Mouse (Mus musculus) duodenum, adult 2 months (tissue): ENCODE measurements around the gene Dnaaf2. TPM values are rescaled to one million over a fixed set of nuclear protein-coding genes. Genes with fewer than 3 reads are reported as not detected.

ENCODE experiments used
- polyA plus RNA-seq: library from polyadenylated mRNA; depleted of rRNA; stranded (reverse); fragments of >200 nt; gene quantifications from 2 replicates; pipeline ENCODE4 v1.2.3, GENCODE M21; 2012; ENCODE audit warnings: low replicate concordance; rRNA removed

Gene Dnaaf2
- polyA plus RNA-seq = 0.50 and 0.89 TPM in 2 replicates

GRCm38 (mm10) chr12:69198164-69198535, at the start of gene Dnaaf2:
TSS of gene Dnaaf2 (minus strand) at chr12:69198429.

DNA sequence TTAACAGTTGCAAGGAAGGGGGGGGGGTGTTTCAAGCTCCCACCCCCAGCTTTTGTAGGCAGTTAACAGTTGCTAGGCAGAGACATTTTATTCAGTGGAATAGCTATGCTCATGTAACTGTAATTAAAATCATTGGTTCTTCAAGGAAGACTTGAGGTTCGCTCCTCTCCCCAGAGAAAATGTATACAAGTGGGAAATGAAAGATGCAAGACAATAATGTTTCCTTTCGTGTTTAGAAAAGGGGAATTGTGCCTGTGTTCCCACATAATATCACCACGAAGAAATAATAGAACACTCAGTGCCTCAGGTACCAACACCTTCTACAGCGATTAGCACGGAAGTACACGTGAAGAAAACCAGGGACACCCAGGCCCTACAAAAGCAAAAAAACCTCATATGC, 42.6 kb upstream of the Dnaaf2 start, which contains the start of gene Klhdc1:
Gene Klhdc1, plus strand, starts transcription at position 301 of the 400 bp plus-strand sequence.

DNA sequence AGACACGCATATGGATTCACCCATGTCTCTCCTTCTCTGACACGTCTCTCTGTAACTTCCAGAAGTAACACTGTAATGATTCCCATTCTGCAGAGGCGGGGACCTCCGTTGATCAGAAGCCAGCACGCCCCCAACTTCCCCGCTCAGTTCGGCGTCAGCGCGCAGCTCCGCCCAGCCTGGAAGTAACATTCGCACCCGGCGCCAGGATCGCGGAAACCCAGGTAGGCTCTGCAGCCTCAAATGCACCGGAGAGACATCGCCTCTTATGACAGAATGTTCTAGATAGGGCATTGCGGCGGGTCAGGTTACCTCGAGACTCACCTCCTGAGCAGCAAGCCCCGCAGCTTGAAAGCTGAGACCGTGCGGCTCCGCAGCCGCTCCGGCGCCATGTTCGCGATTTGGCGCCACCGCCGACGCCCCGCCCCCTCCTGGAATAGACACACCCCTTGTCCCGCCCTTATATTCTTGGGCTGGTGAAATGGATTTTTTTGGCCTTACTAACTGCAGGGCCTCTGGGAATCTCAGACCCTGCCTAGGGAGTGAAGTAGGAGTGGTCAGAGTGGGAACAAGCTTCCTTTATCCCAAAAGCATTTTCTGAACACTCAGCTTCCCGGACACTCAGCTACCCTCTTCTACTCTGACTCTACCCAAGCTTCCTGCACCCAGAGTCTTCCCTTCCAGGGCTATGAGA, 29.7 kb upstream of the Dnaaf2 start, which contains the start of gene Pole2:
Gene Pole2, minus strand, starts transcription at position 420 of the 691 bp plus-strand sequence.

DNA sequence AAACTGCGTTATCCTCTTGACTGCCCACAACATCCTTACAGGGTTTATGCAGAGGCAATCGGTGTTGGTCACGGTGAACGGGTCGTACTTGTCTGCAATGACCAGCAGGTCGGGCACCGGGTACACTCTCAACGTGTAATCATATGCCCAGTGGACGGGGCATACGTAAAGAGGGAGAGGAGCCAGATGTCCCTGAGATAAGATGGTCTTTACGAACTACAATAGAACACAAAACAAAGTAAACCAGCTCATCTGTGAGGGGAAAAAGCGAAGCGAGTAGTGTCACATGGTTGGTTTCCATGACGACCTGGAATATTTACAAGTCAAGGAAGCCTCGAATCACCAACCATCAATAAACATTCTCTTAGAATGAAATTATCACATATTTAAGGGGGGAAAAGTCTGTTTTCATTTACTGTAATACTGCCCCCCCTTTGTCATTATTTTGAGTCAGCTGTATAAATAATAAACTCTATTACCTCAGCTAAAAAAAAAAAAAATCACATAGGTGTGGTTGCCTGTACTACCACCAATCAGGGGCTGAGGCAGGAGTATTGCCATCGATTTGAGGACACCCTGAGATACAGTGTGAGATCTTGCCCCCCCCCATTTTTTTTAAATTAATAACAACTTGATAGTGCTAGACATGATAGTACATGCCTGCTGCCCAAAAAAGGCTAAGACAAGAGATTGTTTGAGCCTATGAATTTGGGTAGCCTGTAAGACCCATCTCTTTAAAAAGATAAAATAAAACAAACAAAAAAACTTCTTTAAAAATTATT, 6.0 kb upstream of the Dnaaf2 start, which contains the start of gene Gm49384:
Gene Gm49384, minus strand, starts transcription at position 216 of the 782 bp plus-strand sequence.

DNA sequence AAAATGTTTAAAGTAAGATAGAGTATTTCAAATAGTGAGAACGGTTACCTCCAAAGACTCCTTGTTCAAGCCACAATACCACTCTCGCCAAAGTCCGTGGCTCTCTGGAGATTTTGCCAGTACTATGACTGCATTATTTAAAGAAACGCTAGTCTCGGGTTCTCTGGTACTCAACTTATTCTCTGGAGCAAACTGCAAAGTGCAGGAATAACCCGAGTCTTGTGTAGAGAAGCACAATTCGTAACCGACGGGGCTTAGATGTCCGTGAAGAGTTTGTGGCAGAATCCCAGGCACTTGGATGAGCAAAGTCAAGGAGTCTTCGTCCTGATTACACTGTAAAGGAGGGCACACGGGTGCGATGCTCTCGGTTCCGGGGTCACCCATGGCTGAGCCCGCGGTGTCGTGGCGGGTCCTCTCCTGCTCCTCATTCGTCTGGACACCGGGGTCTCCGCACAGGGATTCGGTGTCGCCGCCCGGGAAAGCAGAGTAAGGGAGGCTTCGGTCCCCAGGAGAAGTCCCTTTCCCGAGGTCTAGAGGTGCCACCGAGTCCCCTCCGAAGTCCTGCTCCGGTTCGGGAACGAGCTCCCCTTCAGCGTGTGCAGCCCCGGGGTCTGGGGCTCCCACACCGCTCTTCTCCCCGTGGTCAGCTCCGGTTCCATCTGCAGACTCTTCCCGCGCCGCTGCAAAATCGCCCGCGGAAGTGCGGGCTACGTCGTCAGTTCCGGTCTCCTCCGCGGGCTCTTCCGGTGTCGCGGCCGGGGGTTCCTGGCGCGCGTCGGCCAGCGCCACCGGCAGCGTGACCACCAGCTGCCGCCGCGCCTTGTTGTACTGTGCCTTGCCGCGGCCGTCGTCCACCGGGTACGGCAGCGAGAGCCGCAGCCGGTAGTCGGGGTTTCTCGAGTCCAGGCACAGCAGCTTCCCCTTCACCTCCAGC, 1.5 kb downstream of the Dnaaf2 start, which contains the start of gene Gm49383:
Gene Gm49383, minus strand, starts transcription at position 661 of the 934 bp plus-strand sequence.

GRCm38 (mm10) chr12:69183583-69184308, 14.5 kb downstream of the Dnaaf2 start, which contains the start of the genes Rpl36al and Mgat2:
TSS of gene Rpl36al (minus strand) at chr12:69184083.
TSS of gene Mgat2 (plus strand) at chr12:69184157.

GRCm38 (mm10) chr12:69168461-69169106, 29.6 kb downstream of the Dnaaf2 start, which contains the start of gene Lrr1:
TSS of gene Lrr1 (plus strand) at chr12:69168814.

DNA sequence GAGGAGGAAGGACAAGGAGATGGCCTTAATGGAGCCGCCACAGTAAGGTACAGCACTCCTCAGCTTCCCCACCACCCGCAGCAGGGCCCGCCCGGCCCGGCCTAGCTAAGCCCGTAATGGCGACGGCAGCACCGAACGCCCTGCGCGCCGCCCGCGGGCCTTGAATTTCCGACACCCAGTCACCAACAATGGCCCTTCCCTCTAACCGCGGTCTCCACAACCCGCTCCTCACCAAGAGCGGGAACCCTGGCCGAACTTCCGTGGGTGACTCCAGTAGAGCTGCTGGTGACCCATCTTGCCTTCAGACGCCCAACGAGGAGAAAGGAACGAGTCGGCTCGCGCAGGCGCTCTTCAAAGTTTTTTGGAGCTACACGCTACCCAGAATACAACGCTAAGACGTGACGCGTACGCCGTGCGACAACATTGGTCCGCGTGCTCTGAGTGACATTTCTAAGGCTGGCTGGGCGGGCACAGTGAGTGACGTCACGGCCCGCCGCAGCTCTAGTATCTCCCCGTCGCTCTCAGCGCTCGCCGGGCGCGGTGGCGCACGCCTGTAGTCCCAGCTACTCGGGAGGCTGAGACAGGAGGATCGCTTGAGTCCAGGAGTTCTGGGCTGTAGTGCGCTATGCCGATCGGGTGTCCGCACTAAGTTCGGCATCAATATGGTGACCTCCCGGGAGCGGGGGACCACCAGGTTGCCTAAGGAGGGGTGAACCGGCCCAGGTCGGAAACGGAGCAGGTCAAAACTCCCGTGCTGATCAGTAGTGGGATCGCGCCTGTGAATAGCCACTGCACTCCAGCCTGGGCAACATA, 39.3 kb downstream of the Dnaaf2 start, which contains the start of gene Rps29:
Gene Rps29, minus strand, starts transcription at position 422 of the 813 bp plus-strand sequence.

Other genes with a start within 250 kb of the Dnaaf2 start
- 981 and 1,371 TPM in 2 replicates for gene Rps29, start 39.2 kb downstream of the Dnaaf2 start, polyA plus RNA-seq
- 0.32 and 0.79 TPM in 2 replicates for gene Lrr1, start 29.6 kb downstream of the Dnaaf2 start, polyA plus RNA-seq
- gene Rpl36al, start 14.3 kb downstream of the Dnaaf2 start, polyA plus RNA-seq = 17.2 and 19.6 TPM in 2 replicates
- gene Mgat2, start 14.3 kb downstream of the Dnaaf2 start, polyA plus RNA-seq = 16.2 and 19.1 TPM in 2 replicates
- 1.3 and 3.2 TPM in 2 replicates for gene Gm49383, start 1.3 kb downstream of the Dnaaf2 start, polyA plus RNA-seq
- gene Gm49384, start 5.8 kb upstream of the Dnaaf2 start, polyA plus RNA-seq = not detected in 2 replicates
- 1.7 and 2.1 TPM in 2 replicates for gene Pole2, start 29.8 kb upstream of the Dnaaf2 start, polyA plus RNA-seq
- 0.14 and 0.18 TPM in 2 replicates for gene Klhdc1, start 42.7 kb upstream of the Dnaaf2 start, polyA plus RNA-seq
- 16.5 and 24.0 TPM in 2 replicates for gene Klhdc2, start 98.3 kb upstream of the Dnaaf2 start, polyA plus RNA-seq
- 0.27 and 0.35 TPM in 2 replicates for gene Nemf, start 158.7 kb upstream of the Dnaaf2 start, polyA plus RNA-seq
- 212 and 660 TPM in 2 replicates for gene Arf6, start 173.7 kb upstream of the Dnaaf2 start, polyA plus RNA-seq
- 3.3 and 5.5 TPM in 2 replicates for gene Gm9887, start 174.0 kb upstream of the Dnaaf2 start, polyA plus RNA-seq